Mouse (Mus musculus): ENCODE measurements at regions not wholly inside any gene's neighbourhood (a gene's known extent, or its start where the extent isn't known, plus 50 kb on each side); places are given as distances from the start of the nearest gene placed in this dataset.

DNA sequence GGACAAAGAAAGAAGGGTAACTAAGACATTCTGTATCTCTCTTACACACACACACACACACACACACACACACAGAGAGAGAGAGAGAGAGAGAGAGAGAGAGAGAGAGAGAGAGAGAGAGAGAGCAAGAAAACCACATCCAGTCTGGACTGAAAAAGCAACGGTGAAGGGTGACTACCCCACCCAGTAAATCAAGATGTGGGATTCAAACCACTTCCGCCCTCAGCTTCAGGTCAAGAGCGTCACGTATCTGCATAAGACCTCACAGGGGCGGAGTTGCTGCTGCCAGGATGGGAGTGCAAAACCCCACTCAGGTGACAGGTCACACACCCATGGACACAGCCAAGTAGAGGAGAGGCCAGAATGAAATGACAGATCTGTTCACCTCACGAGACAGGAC is 234.7 kb downstream of the Rplp1 start:
- H3K4me3 ChIP-seq (ENCODE audit: low read depth, low read length) = no peak overlapping the region
- ATAC-seq (replicated peaks; ENCODE audit: insufficient number of reproducible peaks, low FRiP score, low TSS enrichment, low read depth) (no peak), DNase-seq (ENCODE audit: low spot score) (no peak)
- no peaks in the 10 kb centered on the region for H3K36me3 ChIP-seq (replicated peaks; ENCODE audit: control insufficient read depth, insufficient read depth, low read depth, low read length)
- H3K27ac ChIP-seq (replicated peaks; ENCODE audit: low read depth, low read length) = no peak overlapping the region
- 89% methylated on average over 6 of the region's 6 CpGs for WGBS
- no peaks in the 10 kb centered on the region for H3K9me3 ChIP-seq (replicated peaks; ENCODE audit: control insufficient read depth, low read length)
- H3K4me2 ChIP-seq (ENCODE audit: low read depth, low read length) = no peak overlapping the region
- H3K27me3 ChIP-seq (ENCODE audit: control insufficient read depth, insufficient read depth, low read length) = no peaks in the 10 kb centered on the region
- no peaks in the 10 kb centered on the region; the same call in 1 of the 2 replicates for H3K4me1 ChIP-seq (ENCODE audit: control insufficient read depth, insufficient read depth, low read length)
- no peak overlapping the region for H3K9ac ChIP-seq (replicated peaks; ENCODE audit: low read length)

DNA sequence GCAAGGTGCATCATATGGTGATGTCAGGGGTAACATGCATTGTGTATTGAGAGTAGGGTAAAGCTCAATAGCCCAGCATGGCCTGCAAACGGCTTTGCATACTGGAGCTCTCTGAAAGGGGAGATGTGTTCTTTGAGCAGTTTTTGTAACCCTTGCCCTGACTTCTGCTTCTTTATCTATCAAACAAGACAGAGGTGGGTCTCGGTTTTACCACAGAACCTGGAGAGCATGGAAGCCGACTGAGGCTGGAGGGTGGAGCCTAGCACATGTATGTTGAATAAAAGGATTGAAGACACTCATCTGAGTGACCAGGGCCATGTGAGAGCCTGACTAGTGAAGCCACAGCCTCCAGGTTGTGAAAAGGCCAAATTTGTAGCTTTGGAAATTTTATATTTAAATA is 236.7 kb downstream of the Rplp1 start:
- H3K4me1 ChIP-seq (ENCODE audit: control insufficient read depth, insufficient read depth, low read length) = peaks cover 6% of the 10 kb centered on the region
- H3K9me3 ChIP-seq (replicated peaks; ENCODE audit: control insufficient read depth, low read length) = no peaks in the 10 kb centered on the region
- 53% methylated on average over 3 of the region's 3 CpGs for WGBS
- no peaks in the 10 kb centered on the region for H3K27me3 ChIP-seq (ENCODE audit: control insufficient read depth, insufficient read depth, low read length)
- no peak overlapping the region for H3K27ac ChIP-seq (replicated peaks; ENCODE audit: low read depth, low read length)
- no peak for DNase-seq (ENCODE audit: low spot score)
- no peak overlapping the region for H3K4me2 ChIP-seq (ENCODE audit: low read depth, low read length)
- H3K9ac ChIP-seq (replicated peaks; ENCODE audit: low read length) = no peak overlapping the region
- no peak overlapping the region for H3K4me3 ChIP-seq (ENCODE audit: low read depth, low read length)
- no peak for ATAC-seq (replicated peaks; ENCODE audit: insufficient number of reproducible peaks, low FRiP score, low TSS enrichment, low read depth)
- H3K36me3 ChIP-seq (replicated peaks; ENCODE audit: control insufficient read depth, insufficient read depth, low read depth, low read length) = no peaks in the 10 kb centered on the region

DNA sequence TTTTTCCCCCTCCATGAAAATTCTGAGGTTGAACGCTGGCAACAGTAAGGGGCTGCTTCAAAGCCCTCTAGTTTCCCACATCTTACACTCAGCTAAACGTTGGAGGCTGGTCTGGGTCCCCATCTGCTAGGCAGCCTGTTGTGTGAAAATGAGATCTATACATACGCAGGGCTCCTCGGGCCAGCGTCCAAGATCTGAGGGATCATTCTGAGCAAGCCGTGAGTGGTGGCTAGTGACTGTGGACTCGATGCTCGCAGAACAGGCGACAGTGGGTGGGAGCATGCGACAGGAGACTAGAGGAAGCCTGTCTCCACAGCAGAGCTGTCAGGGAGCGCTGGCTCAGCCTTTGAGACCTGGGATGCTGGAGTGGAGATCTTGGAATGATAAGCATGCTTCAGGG is 237.3 kb downstream of the Rplp1 start:
- DNase-seq (ENCODE audit: low spot score) (no peak), ATAC-seq (replicated peaks; ENCODE audit: insufficient number of reproducible peaks, low FRiP score, low TSS enrichment, low read depth) (no peak)
- Histone ChIP-seq H3K27me3 (ENCODE audit: control insufficient read depth, insufficient read depth, low read length) (no peaks in the 10 kb centered on the region), H3K4me3 (ENCODE audit: low read depth, low read length) (no peak overlapping the region), H3K9me3 (replicated peaks; ENCODE audit: control insufficient read depth, low read length) (no peaks in the 10 kb centered on the region), H3K9ac (replicated peaks; ENCODE audit: low read length) (no peak overlapping the region), H3K36me3 (replicated peaks; ENCODE audit: control insufficient read depth, insufficient read depth, low read depth, low read length) (no peaks in the 10 kb centered on the region), H3K4me1 (ENCODE audit: control insufficient read depth, insufficient read depth, low read length) (peaks cover 6% of the 10 kb centered on the region), H3K4me2 (ENCODE audit: low read depth, low read length) (no peak overlapping the region), H3K27ac (replicated peaks; ENCODE audit: low read depth, low read length) (no peak overlapping the region)
- 68% methylated on average over 11 of the region's 11 CpGs for WGBS

DNA sequence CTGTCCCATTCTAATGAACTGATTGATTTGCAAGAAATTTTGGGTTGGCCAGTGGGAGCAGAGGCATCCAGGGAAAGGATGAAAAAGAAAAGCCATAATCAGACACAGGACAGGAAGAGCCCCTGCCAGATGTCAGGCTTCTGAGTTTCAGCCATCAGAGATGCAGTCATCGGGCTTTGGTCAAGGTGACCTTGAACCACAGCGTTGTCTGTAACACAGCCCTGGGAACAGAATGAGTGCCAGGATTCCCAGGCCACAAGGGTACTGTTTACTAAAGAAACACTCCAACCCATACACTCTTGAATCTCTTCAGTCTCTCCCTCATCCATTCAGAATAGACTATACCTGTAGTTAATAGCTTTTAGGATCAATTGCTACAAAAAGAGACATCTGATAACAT is 239.0 kb downstream of the Rplp1 start:
- Histone ChIP-seq H3K4me3 (ENCODE audit: low read depth, low read length) (no peak overlapping the region), H3K4me2 (ENCODE audit: low read depth, low read length) (no peak overlapping the region), H3K9ac (replicated peaks; ENCODE audit: low read length) (no peak overlapping the region), H3K9me3 (replicated peaks; ENCODE audit: control insufficient read depth, low read length) (no peaks in the 10 kb centered on the region), H3K27me3 (ENCODE audit: control insufficient read depth, insufficient read depth, low read length) (no peaks in the 10 kb centered on the region), H3K4me1 (ENCODE audit: control insufficient read depth, insufficient read depth, low read length) (peaks cover 6% of the 10 kb centered on the region), H3K36me3 (replicated peaks; ENCODE audit: control insufficient read depth, insufficient read depth, low read depth, low read length) (no peaks in the 10 kb centered on the region), H3K27ac (replicated peaks; ENCODE audit: low read depth, low read length) (no peak overlapping the region)
- ATAC-seq (replicated peaks; ENCODE audit: insufficient number of reproducible peaks, low FRiP score, low TSS enrichment, low read depth) (no peak), DNase-seq (ENCODE audit: low spot score) (no peak)
- 70% methylated on average over 2 of the region's 2 CpGs for WGBS

DNA sequence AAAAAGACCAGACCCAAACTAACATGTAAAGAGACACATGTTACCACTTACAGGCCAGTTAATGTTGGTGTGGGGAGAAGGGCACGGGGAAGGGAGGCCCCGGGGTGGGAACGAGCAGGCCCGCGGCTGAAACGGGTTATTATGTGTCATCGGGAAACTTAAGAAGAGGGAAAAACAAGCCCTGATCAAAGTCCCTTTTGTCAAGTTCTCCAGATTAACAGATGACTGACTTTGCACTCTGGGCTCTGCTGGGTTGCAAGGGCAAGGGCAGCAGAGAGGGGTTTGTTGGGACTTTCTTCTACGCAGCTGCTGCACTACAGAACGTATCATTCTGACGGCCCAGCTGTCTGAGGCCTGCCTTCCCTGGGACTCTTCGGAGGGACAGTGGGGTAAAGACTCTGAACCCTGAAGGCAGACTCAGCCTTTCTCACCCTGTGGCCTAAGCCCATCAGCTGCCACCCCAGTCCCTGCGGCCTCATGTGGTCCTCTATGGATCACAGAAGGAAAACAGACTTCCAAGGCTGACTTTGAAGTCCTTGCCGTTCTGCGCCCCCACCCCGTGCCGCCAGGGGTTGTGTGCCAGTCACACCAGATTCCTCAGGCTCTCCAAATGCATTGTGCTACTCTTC is 240.7 kb downstream of the Rplp1 start:
- H3K4me3 ChIP-seq (ENCODE audit: low read depth, low read length) = no peak overlapping the region
- H3K36me3 ChIP-seq (replicated peaks; ENCODE audit: control insufficient read depth, insufficient read depth, low read depth, low read length) = no peaks in the 10 kb centered on the region
- H3K9ac ChIP-seq (replicated peaks; ENCODE audit: low read length) = 0 out of 2 replicates have a peak overlapping the region, but pooled peaks have one; percentile 15
- peak overlapping the region; percentile 63 for H3K27ac ChIP-seq (replicated peaks; ENCODE audit: low read depth, low read length)
- H3K27me3 ChIP-seq (ENCODE audit: control insufficient read depth, insufficient read depth, low read length) = no peaks in the 10 kb centered on the region
- ATAC-seq (replicated peaks; ENCODE audit: insufficient number of reproducible peaks, low FRiP score, low TSS enrichment, low read depth) (peak; percentile 62; the same call in 1 of the 2 replicates), DNase-seq (ENCODE audit: low spot score) (peak; percentile 86)
- H3K4me2 ChIP-seq (ENCODE audit: low read depth, low read length) = no peak overlapping the region
- H3K9me3 ChIP-seq (replicated peaks; ENCODE audit: control insufficient read depth, low read length) = no peaks in the 10 kb centered on the region
- 21% methylated on average over 16 of the region's 16 CpGs for WGBS
- H3K4me1 ChIP-seq (ENCODE audit: control insufficient read depth, insufficient read depth, low read length) = peaks cover 6% of the 10 kb centered on the region

DNA sequence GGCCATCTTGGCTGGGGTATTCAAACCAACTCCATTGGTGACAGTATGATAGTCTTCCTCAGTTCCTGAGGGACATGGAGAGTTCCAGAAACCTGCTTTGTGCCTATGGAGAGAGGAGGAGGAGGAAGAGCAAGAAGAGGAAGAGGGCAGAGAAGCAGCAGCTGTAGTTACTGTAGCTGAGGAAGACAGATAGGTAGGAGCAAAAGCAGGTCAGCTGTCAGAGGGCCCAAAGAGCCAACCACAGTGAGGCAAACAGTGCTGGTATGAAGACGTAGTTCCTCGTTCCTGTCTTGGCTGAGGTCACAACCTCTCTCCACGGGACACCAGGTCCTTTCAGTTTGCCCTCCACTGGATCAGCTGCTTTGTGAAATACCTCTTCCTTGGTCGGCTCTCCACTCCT is 243.4 kb downstream of the Rplp1 start:
- ATAC-seq (replicated peaks; ENCODE audit: insufficient number of reproducible peaks, low FRiP score, low TSS enrichment, low read depth) (no peak), DNase-seq (ENCODE audit: low spot score) (no peak)
- Histone ChIP-seq H3K27me3 (ENCODE audit: control insufficient read depth, insufficient read depth, low read length) (no peaks in the 10 kb centered on the region), H3K4me2 (ENCODE audit: low read depth, low read length) (no peak overlapping the region), H3K36me3 (replicated peaks; ENCODE audit: control insufficient read depth, insufficient read depth, low read depth, low read length) (no peaks in the 10 kb centered on the region), H3K4me1 (ENCODE audit: control insufficient read depth, insufficient read depth, low read length) (peaks cover 6% of the 10 kb centered on the region), H3K9me3 (replicated peaks; ENCODE audit: control insufficient read depth, low read length) (no peaks in the 10 kb centered on the region), H3K27ac (replicated peaks; ENCODE audit: low read depth, low read length) (no peak overlapping the region), H3K4me3 (ENCODE audit: low read depth, low read length) (no peak overlapping the region), H3K9ac (replicated peaks; ENCODE audit: low read length) (no peak overlapping the region)
- 66% methylated on average over 4 of the region's 4 CpGs for whole genome bisulfite sequencing

DNA sequence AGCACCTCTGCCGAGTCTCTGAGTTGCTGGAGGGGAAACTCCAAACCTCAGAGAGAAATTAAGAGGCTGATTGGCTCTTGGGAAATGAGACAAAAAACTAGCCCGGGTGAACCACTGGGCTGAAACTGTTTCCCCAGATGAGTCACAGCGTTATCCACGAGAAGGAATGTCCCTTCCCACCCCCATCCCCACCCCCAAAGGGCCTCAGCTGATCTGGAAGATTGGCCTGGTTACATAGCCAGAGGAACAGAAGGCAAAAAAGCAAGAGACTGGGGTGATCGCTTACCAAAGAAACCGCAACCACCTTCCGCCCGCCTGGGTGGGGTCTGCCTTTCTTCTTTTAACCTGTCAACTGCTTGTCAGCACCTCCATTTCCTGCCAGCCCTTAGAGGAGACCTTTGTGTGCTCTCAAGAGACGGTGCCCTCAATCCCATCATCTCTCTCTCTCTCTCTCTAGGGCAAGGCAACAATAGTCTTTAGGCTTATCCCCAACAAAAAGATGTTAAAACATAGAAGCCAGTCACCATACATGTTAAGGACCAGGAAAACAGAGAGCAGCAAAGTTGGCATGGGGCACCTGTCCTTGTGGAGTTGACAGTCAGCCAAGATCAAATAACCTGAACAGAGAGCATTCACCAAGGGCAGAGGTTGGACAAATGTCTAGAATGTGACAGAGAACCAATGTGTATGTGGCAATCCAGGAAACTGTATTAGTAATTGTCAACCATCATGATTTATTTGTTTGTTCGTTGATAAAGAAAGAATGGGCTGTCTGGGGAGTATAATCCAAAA is 244.4 kb downstream of the Rplp1 start:
- no peak overlapping the region for H3K4me3 ChIP-seq (ENCODE audit: low read depth, low read length)
- DNase-seq (ENCODE audit: low spot score) (no peak), ATAC-seq (replicated peaks; ENCODE audit: insufficient number of reproducible peaks, low FRiP score, low TSS enrichment, low read depth) (no peak)
- H3K4me1 ChIP-seq (ENCODE audit: control insufficient read depth, insufficient read depth, low read length) = peaks cover 6% of the 10 kb centered on the region
- 43% methylated on average over 10 of the region's 10 CpGs for WGBS
- no peak overlapping the region for H3K9ac ChIP-seq (replicated peaks; ENCODE audit: low read length)
- H3K9me3 ChIP-seq (replicated peaks; ENCODE audit: control insufficient read depth, low read length) = no peaks in the 10 kb centered on the region
- H3K36me3 ChIP-seq (replicated peaks; ENCODE audit: control insufficient read depth, insufficient read depth, low read depth, low read length) = no peaks in the 10 kb centered on the region
- no peak overlapping the region for H3K27ac ChIP-seq (replicated peaks; ENCODE audit: low read depth, low read length)
- no peak overlapping the region for H3K4me2 ChIP-seq (ENCODE audit: low read depth, low read length)
- H3K27me3 ChIP-seq (ENCODE audit: control insufficient read depth, insufficient read depth, low read length) = no peaks in the 10 kb centered on the region

DNA sequence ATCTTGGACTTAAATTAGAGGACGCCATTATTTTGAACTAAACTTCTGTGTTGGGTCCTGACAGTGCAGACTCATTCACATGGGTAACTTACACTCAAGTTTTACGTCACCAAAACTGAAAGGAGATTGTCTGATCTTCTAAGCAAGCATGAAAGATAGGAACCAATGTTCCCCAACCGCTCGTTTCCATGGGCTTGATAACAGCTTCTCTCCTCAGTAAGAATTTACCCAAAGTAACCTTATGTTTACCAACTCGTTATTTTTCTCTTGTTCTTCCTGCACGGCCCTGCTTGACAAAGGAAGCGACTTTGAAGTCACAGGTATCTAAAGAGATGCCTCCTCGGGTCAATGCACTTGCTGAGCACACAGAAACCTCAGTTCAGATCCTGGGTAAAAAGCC is 245.6 kb downstream of the Rplp1 start:
- H3K9ac ChIP-seq (replicated peaks; ENCODE audit: low read length) = no peak overlapping the region
- DNase-seq (ENCODE audit: low spot score) (no peak), ATAC-seq (replicated peaks; ENCODE audit: insufficient number of reproducible peaks, low FRiP score, low TSS enrichment, low read depth) (no peak)
- no peak overlapping the region for H3K4me2 ChIP-seq (ENCODE audit: low read depth, low read length)
- no peaks in the 10 kb centered on the region for H3K9me3 ChIP-seq (replicated peaks; ENCODE audit: control insufficient read depth, low read length)
- H3K4me3 ChIP-seq (ENCODE audit: low read depth, low read length) = no peak overlapping the region
- H3K4me1 ChIP-seq (ENCODE audit: control insufficient read depth, insufficient read depth, low read length) = peaks cover under 1% of the 10 kb centered on the region
- H3K36me3 ChIP-seq (replicated peaks; ENCODE audit: control insufficient read depth, insufficient read depth, low read depth, low read length) = no peaks in the 10 kb centered on the region
- WGBS = 75% methylated on average over 8 of the region's 8 CpGs
- no peak overlapping the region for H3K27ac ChIP-seq (replicated peaks; ENCODE audit: low read depth, low read length)
- no peaks in the 10 kb centered on the region for H3K27me3 ChIP-seq (ENCODE audit: control insufficient read depth, insufficient read depth, low read length)

Measured in embryonic facial prominence, embryonic 11.5 days (tissue).